Mouse (Mus musculus) gastrocnemius, postnatal 25 days (tissue): ENCODE measurements around the gene Carmil2. TPM values are rescaled to one million over a fixed set of nuclear protein-coding genes. Genes with fewer than 3 reads are reported as not detected.

Source experiments
- DNase-seq: peaks from one replicate; pipeline ENCODE4 v3.0.0; 2022
- total RNA-seq, 2 experiments: library from RNA; stranded (reverse); gene quantifications; 1 replicate in 1 of 2; 2 replicates in 1 of 2; pipeline ENCODE4 v1.2.3; 2021

Gene Carmil2
- total RNA-seq, 2 experiments from 2014 or later: 0.11 TPM; not detected in 1

DNA sequence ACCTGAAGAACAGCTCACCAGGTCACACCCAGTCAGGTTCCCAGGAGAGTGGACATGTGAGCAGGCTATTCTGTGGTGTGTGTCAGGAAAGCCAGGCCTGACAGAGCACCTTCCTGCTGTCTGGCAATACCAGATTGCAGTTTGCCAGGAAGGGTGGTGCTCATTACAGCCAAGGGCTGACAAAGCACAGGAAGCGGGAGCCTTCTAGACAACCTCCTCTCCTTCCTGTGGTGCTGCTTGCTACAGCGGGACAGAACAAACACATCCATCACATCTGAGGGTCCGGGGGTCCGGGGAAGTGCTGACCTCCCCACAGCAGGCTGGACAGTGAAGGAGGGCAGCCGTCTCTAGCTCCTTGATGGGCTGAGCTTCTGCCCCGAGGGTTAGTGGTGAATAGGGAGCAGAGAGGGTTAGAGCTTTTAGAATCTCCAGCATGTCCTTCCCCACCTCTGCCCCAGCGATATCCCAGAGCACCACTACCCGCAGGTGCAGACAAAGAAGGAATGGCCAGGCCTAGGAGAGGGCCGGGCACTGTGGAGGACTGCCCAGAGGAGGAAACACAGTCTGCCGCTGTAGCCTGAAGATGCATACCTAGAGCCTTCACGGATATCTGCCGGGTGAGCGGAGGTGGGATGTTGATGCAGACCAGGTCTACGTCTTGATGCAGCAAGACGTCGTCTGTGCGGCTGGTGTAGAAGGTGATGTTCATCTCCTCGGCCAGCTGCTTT, 41.5 kb downstream of the Carmil2 start:
- peak; percentile 53 for DNase-seq

DNA sequence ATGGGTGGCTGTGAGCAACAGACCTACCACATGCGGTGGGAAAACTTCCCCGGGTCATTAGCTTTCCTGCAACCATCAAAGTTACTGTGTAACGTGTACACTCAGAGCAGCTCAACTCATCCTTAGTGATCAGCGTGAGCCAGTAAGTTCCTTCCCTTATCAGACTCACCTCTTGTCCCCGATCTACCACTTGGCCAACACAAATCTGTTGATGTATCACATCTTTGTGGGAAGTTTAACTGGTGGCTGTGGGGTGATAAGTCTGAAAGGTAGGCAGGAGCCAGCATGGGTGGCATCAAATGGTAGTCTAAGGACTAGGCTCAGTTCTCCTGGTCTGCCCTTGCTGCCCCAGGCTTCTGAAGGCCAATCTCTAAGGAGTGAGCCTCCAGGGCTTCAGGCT, 46.1 kb downstream of the Carmil2 start:
- DNase-seq: no peak

DNA sequence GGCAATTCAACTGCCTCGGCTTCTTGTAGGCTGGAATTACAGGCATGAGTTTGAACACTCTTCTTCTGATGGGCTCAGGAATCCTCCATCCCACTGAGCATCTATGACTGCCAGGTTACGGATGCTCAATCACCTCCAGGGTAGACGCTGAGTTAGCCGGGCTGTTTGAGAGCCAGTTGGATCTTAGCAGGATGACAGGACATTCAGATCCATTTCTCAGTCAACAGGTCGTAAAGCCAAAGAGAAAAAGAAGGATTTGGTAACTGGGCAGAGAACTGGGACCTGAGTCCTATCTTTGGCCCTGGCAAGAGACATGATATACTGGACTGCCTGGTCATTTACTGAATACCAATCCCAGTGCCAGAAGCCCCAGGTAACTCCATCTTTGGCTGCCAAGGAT, 53.1 kb downstream of the Carmil2 start:
- DNase-seq: peak; percentile 55

DNA sequence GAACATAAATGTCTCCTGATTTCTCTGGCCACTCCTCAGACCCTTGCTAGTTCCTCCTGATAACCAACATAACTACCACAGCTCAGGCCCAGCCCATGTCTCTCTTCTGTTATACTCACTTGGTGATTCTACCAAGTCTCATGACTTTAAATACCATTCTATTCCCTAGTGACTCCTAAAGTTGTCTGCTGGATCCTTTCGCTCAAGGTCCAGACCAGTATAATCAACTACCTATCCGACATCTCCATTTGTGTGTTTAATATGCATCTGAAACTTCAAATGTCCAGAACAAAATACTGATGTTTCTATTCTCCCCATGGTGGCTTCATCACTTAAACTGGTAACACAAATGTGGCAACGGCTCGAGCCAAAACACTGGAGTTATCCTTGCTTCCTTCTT, 57.2 kb downstream of the Carmil2 start:
- no peak for DNase-seq

Other genes with a start within 250 kb of the Carmil2 start
- gene Tppp3, start 214.7 kb upstream of the Carmil2 start, total RNA-seq: 10 to 100 TPM; 86.7 to 99.2 TPM
- 10 to 100 TPM in 1 of 2 experiments, 1 to 10 TPM in 1; 8.7 to 10.1 TPM for gene Zdhhc1, start 189.4 kb upstream of the Carmil2 start, total RNA-seq
- under 1 TPM; 0.51 to 0.61 TPM for gene Hsd11b2, start 167.5 kb upstream of the Carmil2 start, total RNA-seq
- gene Atp6v0d1, start 120.2 kb upstream of the Carmil2 start, total RNA-seq: 10 to 100 TPM; 41.7 to 45.1 TPM
- gene Ripor1, start 81.0 kb upstream of the Carmil2 start, total RNA-seq: 10 to 100 TPM; 15.5 to 19.6 TPM
- gene Ctcf, start 49.7 kb upstream of the Carmil2 start, total RNA-seq: 10 to 100 TPM; 29.2 to 29.6 TPM
- 1 to 10 TPM in 1 of 2 experiments, not detected in 1; 1.7 TPM for gene Agrp, start 48.9 kb upstream of the Carmil2 start, total RNA-seq
- 1 to 10 TPM; 6.5 to 6.8 TPM for gene Acd, start 14.8 kb downstream of the Carmil2 start, total RNA-seq
- 1 to 10 TPM; 5.4 to 5.7 TPM for gene Pard6a, start 14.9 kb downstream of the Carmil2 start, total RNA-seq
- gene 4933405L10Rik, start 21.4 kb downstream of the Carmil2 start, total RNA-seq: not detected
- gene Enkd1, start 21.9 kb downstream of the Carmil2 start, total RNA-seq: 1 to 10 TPM in 1 of 2 experiments, under 1 TPM in 1; 0.82 to 1.0 TPM
- gene Gfod2, start 72.4 kb downstream of the Carmil2 start, total RNA-seq: 1 to 10 TPM; 5.1 to 6.2 TPM
- 10 to 100 TPM; 14.6 to 20.5 TPM for gene Ranbp10, start 141.1 kb downstream of the Carmil2 start, total RNA-seq
- gene Tsnaxip1, start 141.5 kb downstream of the Carmil2 start, total RNA-seq: not detected
- gene Cenpt, start 167.0 kb downstream of the Carmil2 start, total RNA-seq: 1 to 10 TPM; 1.2 to 1.7 TPM
- gene Thap11, start 168.9 kb downstream of the Carmil2 start, total RNA-seq: 10 to 100 TPM; 19.3 to 19.5 TPM
- gene Nutf2, start 174.3 kb downstream of the Carmil2 start, total RNA-seq: 10 to 100 TPM; 47.7 to 79.5 TPM
- 10 to 100 TPM; 17.5 to 18.4 TPM for gene Edc4, start 194.6 kb downstream of the Carmil2 start, total RNA-seq
- not detected for gene Nrn1l, start 207.3 kb downstream of the Carmil2 start, total RNA-seq
- 10 to 100 TPM in 1 of 2 experiments, 1 to 10 TPM in 1; 10.0 to 10.7 TPM for gene Pskh1, start 214.2 kb downstream of the Carmil2 start, total RNA-seq
- gene Ctrl, start 247.6 kb downstream of the Carmil2 start, total RNA-seq: not detected